ENCODE assay signal across 9 mouse cellular contexts in genomic region chr8:110938882-110939589, GRCm38 (mm10). TPM values are rescaled to one million over a fixed set of nuclear protein-coding genes. Genes with fewer than 3 reads are reported as not detected.
A peak's percentile ranks its signal among the peaks of the same experiment; 100 is the strongest.
DNase-seq lines count a peak whose midpoint lies in the region; ATAC-seq and TF ChIP-seq lines count a peak whose summit lies in the region.
"Had no signal": no experiment of that assay in that cellular context is flagged by ENCODE, and none has a peak within 500 bp of the region (broad histone marks: within the 10 kb centered on the region; RNA-seq: fewer than 3 reads in every experiment).

No protein-coding gene starts in this region.

- no peaks in the 10 kb centered on the region for H3K27me3 ChIP-seq in liver, adult 2 months (ENCODE audit: control insufficient read depth, insufficient read depth, low read length)
- H3K27me3 ChIP-seq in liver, embryonic 12.5 days (replicated peaks), result no peaks in the 10 kb centered on the region
- H3K27me3 ChIP-seq: neural tube, embryonic 12.5 days had no signal

- no peak overlapping the region for H3K4me2 ChIP-seq in liver, embryonic 12.5 days
- H3K4me2 ChIP-seq: neural tube, embryonic 12.5 days had no signal

- no peak for TF ChIP-seq POLR2A in liver, adult 2 months (IDR thresholded peaks at IDR 0.05; ENCODE audit: extremely low read depth, insufficient read depth, low read length)

- 0 out of 2 replicates have a peak, but pooled peaks cover 2% of the 10 kb centered on the region for H3K4me1 ChIP-seq in liver, adult 2 months (ENCODE audit: control insufficient read depth, insufficient read depth, low read length)
- peaks cover 88% of the 10 kb centered on the region for H3K4me1 ChIP-seq in liver, embryonic 12.5 days

- WGBS in liver, adult 2 months, result 34% methylated on average over 6 of the region's 6 CpGs
- 26% methylated on average over 6 of the region's 6 CpGs for WGBS in liver, embryonic 12.5 days (ENCODE audit: insufficient replicate concordance)

- H3K9ac ChIP-seq in liver, adult 2 months (ENCODE audit: low read depth, low read length), result no peak overlapping the region
- H3K9ac ChIP-seq in liver, embryonic 12.5 days, result peak overlapping the region; percentile 2; the same call in 1 of the 2 replicates
- H3K9ac ChIP-seq: neural tube, embryonic 12.5 days had no signal

- 0 out of 2 replicates have a peak overlapping the region, but pooled peaks have one; percentile 21 for H3K27ac ChIP-seq in liver, adult 2 months (replicated peaks; ENCODE audit: insufficient read depth, low read depth, low read length)
- peak overlapping the region; percentile 15; the same call in 1 of the 2 replicates for H3K27ac ChIP-seq in liver, embryonic 12.5 days
- H3K27ac ChIP-seq: neural tube, embryonic 12.5 days had no signal

- DNase-seq in liver, adult 2 months (ENCODE audit: extremely low read depth, low read depth, low spot score), result no peak
- DNase-seq in liver, result no peak
- DNase-seq in brain, adult 2 months (ENCODE audit: low read depth, low spot score), result peak; percentile 96
- peak; percentile 70 to 84 for DNase-seq in frontal cortex, postnatal 36 days (ENCODE audit: low spot score in 2 of 2)
- DNase-seq in kidney, adult 9 months, result peak; percentile 48
- DNase-seq in right cerebral cortex, postnatal 14 days, result peak; percentile 46
- no peak for DNase-seq in testis, postnatal 14 days (ENCODE audit: low spot score)

- H3K4me3 ChIP-seq in liver, adult 2 months (ENCODE audit: insufficient read depth, low read depth, low read length), result no peak overlapping the region
- no peak overlapping the region for H3K4me3 ChIP-seq in liver, embryonic 12.5 days
- H3K4me3 ChIP-seq: neural tube, embryonic 12.5 days had no signal

- peak; percentile 21; the same call in 1 of the 2 replicates for ATAC-seq in liver, embryonic 12.5 days

- H3K9me3 ChIP-seq in liver, embryonic 12.5 days (replicated peaks), result no peaks in the 10 kb centered on the region
- H3K9me3 ChIP-seq: neural tube, embryonic 12.5 days had no signal

- no peak for TF ChIP-seq CTCF in liver, adult 2 months (IDR thresholded peaks at IDR 0.05; ENCODE audit: low read depth, low read length)

- H3K79me2 ChIP-seq in liver, adult 2 months (ENCODE audit: control insufficient read depth, insufficient read depth, low read length), result no peaks in the 10 kb centered on the region

- no peaks in the 10 kb centered on the region for H3K36me3 ChIP-seq in liver, adult 2 months (ENCODE audit: control insufficient read depth, insufficient read depth, low read length)
- peaks cover 66% of the 10 kb centered on the region for H3K36me3 ChIP-seq in liver, embryonic 12.5 days
- H3K36me3 ChIP-seq: neural tube, embryonic 12.5 days had no signal

RNA-seq across cellular contexts. Expression of gene St3gal2, which starts 19.3 kb away (rescaled TPM):
- 0.83 and 1.3 TPM in 2 replicates for total RNA-seq in liver, adult 2 months (2014; rRNA removed)
- 1.2 and 1.5 TPM in 2 replicates for polyA plus RNA-seq in liver, adult 2 months (2012; rRNA removed)
- polyA plus RNA-seq in liver, embryonic 12.5 days (2016; fragmentation: Nextera tagmentation; extraction: Ambion mirVana), result 36.7 and 40.3 TPM in 2 replicates

RNA-seq across cellular contexts. Expression of gene Fuk, which starts 36.7 kb away (rescaled TPM):
- total RNA-seq in liver, adult 2 months (2014; rRNA removed), result 6.3 and 6.7 TPM in 2 replicates
- polyA plus RNA-seq in liver, adult 2 months (2012; rRNA removed), result 11.2 and 11.4 TPM in 2 replicates
- polyA plus RNA-seq in liver, embryonic 12.5 days (2016; fragmentation: Nextera tagmentation; extraction: Ambion mirVana), result 5.1 and 5.7 TPM in 2 replicates

RNA-seq across cellular contexts. Expression of gene Ddx19a, which starts 58.6 kb away (rescaled TPM):
- 10.2 and 15.1 TPM in 2 replicates for total RNA-seq in liver, adult 2 months (2014; rRNA removed)
- polyA plus RNA-seq in liver, adult 2 months (2012; rRNA removed), result 11.8 and 12.0 TPM in 2 replicates
- 15.3 TPM in 2 replicates for polyA plus RNA-seq in liver, embryonic 12.5 days (2016; fragmentation: Nextera tagmentation; extraction: Ambion mirVana)

Comparison
In these comparisons a context has a peak if more than half of its experiments do, and no peak if none do; other contexts are left out.
1. RNA of gene St3gal2, which starts 19.3 kb away (polyA plus RNA-seq): 36.7 to 40.3 TPM in liver, embryonic 12.5 days; 1.2 to 1.5 TPM in liver, adult 2 months; every median in the first group is over 10 times any median in the second.
2. DNase-seq: peak in brain, adult 2 months (single experiment), frontal cortex, postnatal 36 days (2 of 2), kidney, adult 9 months (single experiment) and right cerebral cortex, postnatal 14 days (single experiment); none in liver, adult 2 months (single experiment), liver (single experiment) and testis, postnatal 14 days (single experiment).